Mouse (Mus musculus) MN1 (cell line): ENCODE data around the gene Frem1.

ENCODE experiments used
- DNase-seq: peaks from one replicate; pipeline ENCODE4 v3.0.0-alpha.2; 2016; ENCODE audit warnings: low spot score

Gene Frem1

GRCm38 (mm10) chr4:83051634-83052577 is at the start of gene Frem1:
TSS of gene Frem1 (minus strand) at chr4:83052339.
- DNase-seq: no peak

DNA sequence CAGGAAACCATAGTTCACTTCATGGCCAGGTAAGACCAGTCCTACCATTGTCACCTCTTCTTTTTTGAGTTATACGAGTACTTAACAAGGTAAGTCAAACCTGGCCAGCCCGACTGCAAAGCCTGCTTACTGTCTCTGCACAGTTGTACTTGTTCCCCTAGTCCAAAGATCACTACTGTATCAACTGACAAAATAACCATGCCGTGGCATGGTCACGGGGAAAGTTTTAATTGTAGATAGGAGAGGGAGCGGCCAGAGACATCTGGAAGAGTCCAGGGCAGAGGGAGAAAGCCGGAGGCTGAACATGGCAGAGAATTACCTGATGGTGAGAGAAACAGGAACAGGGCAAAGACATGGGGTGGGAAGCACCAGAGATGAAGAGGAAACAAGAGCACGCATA is 46.9 kb upstream of the Frem1 start:
- no peak for DNase-seq

- DNase-seq: no peak
These were observed 41.8 kb upstream of the Frem1 start for GRCm38 (mm10) chr4:83093941-83094340.

GRCm38 (mm10) chr4:83090691-83091448 is 38.7 kb upstream of the Frem1 start:
- peak; percentile 61 for DNase-seq

- DNase-seq: peak; percentile 17
These were observed 28.4 kb upstream of the Frem1 start for GRCm38 (mm10) chr4:83080364-83081174.

GRCm38 (mm10) chr4:83064191-83064590 is 12.1 kb upstream of the Frem1 start:
- no peak for DNase-seq

DNA sequence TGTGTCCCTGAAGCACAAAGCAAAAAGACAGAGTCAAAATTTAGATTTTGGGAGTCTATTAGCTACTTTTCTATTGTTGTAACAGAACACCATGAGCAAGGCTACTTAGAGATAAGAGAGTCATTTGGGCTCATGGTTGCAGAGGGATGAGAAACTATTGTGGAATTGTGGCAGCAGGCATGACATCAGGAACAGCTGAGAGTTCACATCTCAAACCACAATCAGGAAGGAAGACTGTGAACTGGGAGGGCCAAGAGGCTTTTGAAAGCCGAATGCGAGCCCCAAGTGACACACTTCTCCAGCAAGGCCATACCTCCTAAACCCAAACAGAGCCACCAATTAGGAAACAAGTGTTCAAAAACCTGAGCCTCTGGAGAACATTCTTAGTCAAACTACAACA is 9.4 kb upstream of the Frem1 start:
- DNase-seq: no peak

GRCm38 (mm10) chr4:83058617-83059016 is 6.5 kb upstream of the Frem1 start:
- DNase-seq: no peak

- DNase-seq: no peak
These were observed 6.0 kb upstream of the Frem1 start for GRCm38 (mm10) chr4:83058182-83058581.

DNA sequence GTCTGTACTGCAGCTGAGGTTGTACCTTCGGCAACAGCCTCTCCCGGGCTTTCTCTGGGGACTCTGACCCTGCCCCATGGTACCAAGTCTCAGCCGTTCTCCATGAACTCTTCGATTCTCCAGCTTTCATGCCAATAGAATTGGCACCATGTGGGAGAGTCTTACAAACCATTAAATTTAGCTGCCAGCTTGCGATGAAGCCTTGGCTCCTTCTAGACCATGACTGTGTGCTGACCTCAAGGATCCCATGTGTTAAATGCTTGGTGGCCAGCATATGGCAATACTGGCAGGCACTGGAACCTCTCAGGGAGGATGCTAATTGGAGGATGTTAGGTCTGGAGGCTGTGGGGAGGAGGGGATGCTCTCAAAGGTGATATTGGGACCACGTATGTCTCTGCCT is 4.4 kb upstream of the Frem1 start:
- no peak for DNase-seq

- no peak for DNase-seq
These were observed 3.3 kb upstream of the Frem1 start for GRCm38 (mm10) chr4:83055444-83055843.

DNA sequence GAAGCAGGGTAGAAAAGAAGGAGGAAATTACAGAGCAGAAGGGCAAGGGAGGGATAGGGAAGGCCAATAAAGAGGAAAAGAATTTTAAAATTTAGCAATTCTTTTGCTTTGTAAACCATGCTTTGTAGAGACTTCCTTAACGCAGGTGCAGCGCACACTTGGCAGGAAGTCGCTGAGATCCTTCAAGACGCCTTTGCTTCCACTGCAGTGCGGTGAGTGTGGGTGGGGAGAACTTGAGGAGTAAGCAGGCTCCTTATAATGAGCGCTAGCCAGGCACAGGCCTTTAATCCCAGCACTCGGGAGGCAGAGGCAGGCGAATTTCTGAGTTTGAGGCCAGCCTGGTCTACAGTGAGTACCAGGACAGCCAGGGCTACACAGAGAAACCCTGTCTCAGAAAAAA is 1.1 kb upstream of the Frem1 start:
- no peak for DNase-seq

DNA sequence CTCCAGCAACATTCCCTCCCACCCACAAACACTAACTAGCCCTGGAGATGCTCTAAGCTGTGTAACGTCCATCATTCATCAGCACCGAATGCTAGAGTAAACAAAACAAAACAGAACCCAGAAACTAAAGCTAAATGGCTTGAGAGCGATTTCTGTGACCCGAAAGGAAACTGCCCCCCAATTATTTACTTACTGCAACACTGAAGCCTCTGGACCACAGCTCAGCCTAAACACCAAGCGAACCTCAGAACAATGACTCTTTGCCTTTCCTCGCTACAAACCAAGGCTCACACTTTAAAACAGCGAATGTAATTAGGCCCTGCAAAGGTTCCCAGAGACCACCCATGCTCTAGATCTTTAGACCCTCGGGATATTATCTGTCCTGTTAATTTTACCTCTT is 963 bp downstream of the Frem1 start:
- no peak for DNase-seq

GRCm38 (mm10) chr4:83050151-83050796 is 1.9 kb downstream of the Frem1 start:
- DNase-seq: no peak

GRCm38 (mm10) chr4:83049288-83049687 is 2.9 kb downstream of the Frem1 start:
- no peak for DNase-seq

DNA sequence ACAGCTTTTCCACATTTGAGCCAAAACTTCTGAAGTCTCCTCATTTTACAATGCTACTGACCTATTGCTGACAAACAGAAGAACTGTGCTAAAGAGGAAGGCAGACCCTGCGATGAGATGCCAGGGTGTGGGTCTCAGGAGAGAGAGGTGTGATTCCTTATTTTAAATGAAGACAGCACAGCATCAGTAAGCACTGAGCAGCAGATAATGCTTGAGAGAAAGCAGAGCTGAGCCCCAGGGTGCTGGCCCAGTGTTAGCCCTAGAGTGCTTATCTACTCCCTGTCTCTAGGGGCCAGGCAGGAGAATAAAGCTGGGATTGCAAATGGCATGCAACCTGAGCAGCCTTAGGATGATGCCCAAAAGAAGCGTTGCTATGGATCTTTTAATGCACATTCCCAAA is 3.6 kb downstream of the Frem1 start:
- DNase-seq: no peak

GRCm38 (mm10) chr4:83046806-83047205 is 5.3 kb downstream of the Frem1 start:
- DNase-seq: no peak

- DNase-seq: no peak
These were observed 6.1 kb downstream of the Frem1 start for GRCm38 (mm10) chr4:83046069-83046468.

DNA sequence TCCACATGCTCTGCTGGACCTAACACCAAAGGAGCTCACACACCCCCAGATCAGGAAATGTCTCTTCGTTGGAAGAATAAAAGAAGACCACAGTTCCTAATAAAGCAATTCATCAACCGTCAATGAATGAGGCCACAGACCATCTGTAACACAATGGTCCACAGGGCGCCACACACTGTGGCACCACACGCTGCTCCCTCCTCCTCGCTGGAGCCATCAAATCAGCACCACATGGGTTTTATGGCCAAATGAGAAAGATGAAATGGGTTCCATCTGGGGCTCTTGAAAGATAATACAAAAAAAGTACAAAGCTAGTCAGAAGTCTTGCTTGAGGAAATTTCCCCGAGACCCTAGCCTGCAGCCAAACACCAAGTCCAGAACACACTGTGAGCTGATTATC is 6.9 kb downstream of the Frem1 start:
- DNase-seq: no peak

- no peak for DNase-seq
These were observed 11.4 kb downstream of the Frem1 start for GRCm38 (mm10) chr4:83040780-83041179.

DNA sequence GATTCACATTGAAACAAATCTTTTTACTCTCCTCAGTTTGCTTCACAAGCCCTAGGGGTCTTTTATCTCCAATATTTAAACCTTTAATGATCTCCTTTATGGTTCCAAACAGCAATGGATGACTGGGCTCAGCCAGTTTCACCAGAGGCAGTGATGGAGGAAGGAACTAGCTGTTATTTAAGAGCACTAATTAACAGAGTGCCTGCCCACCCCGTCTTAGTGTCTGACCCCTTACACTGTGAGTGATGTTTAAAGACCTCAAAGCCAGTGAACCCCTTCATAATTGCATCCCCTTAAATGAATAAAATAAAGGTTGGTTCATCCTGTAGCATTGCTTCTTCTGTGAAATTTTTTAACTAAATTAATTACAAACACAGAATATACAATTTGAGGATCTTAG is 19.4 kb downstream of the Frem1 start:
- DNase-seq: no peak

- DNase-seq: no peak
These were observed 20.5 kb downstream of the Frem1 start for GRCm38 (mm10) chr4:83031591-83031990.
